Mouse (Mus musculus) cerebellum, postnatal 36 days (tissue): ENCODE data around the gene Mfsd6.

ENCODE experiments used
- DNase-seq, 2 experiments: peaks; one replicate each; pipeline ENCODE4 v3.0.0; 2021 to 2022; ENCODE audit warnings: mixed read lengths in 2 of 2

Mfsd6 gene

DNA sequence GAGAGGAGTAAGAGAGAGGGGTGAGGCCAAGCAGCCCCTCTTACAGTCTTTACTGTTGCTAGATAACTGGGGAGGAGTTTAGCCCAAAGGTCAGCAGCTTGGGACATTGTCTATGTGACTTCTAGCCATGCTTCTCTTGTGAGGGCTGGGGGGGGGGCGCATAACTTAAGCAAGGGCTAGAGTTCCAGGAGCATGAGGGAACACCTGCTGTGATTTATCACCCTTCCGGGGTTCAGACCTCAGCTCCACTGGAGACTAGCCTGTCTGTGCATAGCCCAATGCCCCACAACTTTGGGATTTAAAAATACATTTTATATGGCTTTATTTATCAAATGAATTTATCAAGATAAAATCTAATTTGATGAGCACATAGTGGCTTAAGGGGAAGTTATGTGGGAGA lies 89.2 kb downstream of the Mfsd6 start:
- no peak for DNase-seq

DNA sequence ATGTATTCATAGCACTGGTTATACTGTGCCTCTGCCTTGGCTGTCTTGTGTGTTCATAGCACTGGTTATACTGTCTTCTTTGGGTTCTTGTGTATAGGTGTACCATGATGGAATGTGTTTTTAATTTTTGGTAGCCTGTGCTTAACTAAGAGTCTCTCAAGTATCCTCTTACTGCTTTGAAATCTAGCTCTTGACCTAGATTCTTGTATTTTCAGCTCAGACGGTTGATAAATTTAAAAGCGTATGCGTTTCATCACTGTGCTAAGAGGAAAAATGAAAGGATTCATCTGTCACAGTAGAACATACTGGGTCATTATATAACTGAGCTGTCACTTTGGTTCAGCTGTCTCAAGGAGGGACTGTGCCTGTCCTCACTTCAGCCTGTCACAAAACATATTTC lies 91.3 kb downstream of the Mfsd6 start:
- no peak for DNase-seq

DNA sequence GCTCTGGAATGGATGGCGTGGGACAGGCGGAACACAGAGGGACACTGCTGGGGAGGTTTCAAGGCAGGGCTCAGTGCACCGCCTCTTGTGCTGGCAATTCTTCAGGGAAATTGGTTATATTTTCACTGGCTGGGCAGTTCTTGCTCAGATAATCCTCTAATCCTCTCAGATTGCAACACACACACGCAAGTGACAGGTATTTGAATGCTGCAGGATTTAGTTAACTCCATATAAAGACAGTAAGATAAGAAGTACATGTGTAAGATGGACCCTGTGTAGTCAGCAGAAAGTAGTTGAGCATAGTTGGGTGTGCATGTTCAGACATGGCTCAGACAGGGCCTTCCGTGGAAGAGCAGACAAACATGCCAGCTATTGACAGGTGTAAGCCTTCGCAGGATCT lies 93.0 kb downstream of the Mfsd6 start:
- no peak for DNase-seq

- DNase-seq, result no peak
Measured at GRCm38 (mm10) chr1:52631570-52631969, 95.7 kb downstream of the Mfsd6 start.

- DNase-seq, result no peak
Measured at GRCm38 (mm10) chr1:52630937-52631299, 96.3 kb downstream of the Mfsd6 start.

DNA sequence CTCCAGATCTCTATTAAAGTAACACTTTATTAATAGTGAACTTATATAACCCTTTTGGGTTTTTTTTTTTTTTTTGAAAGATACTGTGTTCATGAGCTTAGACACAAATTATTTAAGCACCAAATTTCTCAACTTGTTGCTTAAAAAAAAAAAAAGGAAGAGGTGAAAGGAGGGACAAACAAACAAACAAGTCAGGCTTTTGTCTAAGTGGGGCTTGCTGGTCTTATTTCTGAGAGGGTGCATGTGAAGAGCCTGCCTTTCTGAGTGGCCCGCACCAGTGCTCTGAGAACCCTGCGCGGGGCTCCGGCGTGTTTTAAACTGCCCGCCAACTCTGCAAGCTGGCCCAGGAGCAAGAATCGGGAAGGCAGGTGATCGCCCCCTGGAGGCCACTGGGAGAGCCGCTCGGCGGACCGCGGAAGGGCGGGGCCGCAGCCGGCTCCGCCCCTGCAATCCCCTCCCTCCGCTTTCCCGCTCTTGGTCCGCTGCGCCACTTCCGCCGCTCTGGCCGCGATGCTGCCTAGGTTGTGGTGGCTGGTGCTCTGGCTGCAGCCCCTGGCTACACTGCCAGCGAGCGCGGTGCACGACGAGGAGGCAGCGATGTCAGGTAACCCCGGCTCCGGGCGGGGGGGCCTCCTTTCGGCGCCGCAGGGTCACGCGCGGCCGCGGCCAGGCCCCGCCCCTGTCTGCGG lies 96.9 kb downstream of the Mfsd6 start, which contains the start of gene Nemp2:
Nemp2 (plus strand) TSS at position 456 of the 689 bp plus-strand sequence.
- DNase-seq, result peak; percentile 93 to 94

DNA sequence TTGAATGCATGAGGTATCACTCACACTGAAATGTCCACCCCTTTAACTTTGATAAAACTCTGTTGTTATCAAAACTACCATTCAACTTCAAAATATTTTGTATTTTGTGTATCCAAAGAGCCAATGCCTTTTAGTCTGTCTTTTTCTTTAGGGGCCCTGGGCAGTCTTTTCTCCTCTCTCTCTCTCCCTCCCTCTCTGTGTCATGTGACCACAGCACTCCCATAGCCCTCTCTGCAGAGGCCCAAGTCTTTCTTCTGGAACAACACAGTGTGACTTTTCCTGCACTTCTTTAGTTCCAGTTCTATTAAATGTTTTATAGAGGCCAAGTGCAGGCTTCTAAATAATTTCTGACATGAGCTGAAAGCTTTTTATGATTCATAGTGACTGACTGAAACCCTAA lies 106.8 kb downstream of the Mfsd6 start:
- DNase-seq, result no peak

GRCm38 (mm10) chr1:52618217-52618616 lies 109.0 kb downstream of the Mfsd6 start:
- no peak for DNase-seq

DNA sequence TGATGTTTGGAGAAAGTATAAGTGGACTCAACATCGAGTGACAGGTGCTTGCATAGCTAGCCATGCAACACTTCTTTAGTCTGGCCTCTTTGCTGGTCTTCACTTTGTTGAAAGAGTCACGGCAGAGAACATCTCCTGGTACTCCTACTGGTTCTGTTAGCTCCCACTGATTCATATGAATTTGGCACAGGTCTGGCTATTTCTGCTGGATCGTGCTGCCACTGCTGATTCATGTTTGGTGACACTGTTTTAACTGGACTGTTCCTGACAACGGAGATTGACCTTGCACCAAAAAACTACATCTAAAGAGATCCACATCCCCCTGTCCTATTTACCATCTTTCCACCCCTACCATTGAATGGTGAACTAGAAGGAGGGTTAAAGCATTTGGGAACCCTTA lies 118.8 kb downstream of the Mfsd6 start:
- DNase-seq, result no peak

DNA sequence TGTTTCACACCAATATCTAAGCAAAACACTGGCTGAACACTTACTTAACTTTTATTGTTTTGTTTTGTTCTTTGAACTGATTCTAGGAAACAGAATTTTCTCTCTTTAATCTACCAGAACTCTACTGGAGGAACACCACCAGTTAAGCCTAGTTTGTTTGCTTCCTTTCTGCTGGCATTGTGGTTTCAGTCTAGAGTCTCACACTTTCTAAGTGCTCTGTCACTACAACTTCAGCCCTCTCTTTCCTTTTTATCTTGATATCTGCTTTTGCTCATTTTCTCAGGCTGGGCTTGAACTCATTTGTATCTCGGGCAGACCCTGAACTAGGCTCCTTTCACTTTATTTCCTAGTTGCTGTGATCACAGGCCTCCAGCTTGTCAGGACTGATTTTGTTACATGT lies 119.6 kb downstream of the Mfsd6 start:
- DNase-seq, result no peak
